Mouse (Mus musculus): ENCODE results near the gene Casc1. TPM values are rescaled to one million over a fixed set of nuclear protein-coding genes. Genes with fewer than 3 reads are reported as not detected.

The Casc1 gene
- total and polyA plus RNA-seq, 2 experiments from 2014 or later: 0.80 to 1.5 TPM

- WGBS: 78% methylated on average over 10 of the region's 10 CpGs
- no peaks in the 10 kb centered on the region for H3K27me3 ChIP-seq (ENCODE audit: insufficient read depth, low read length)
- no peaks in the 10 kb centered on the region for H3K4me1 ChIP-seq (ENCODE audit: insufficient read depth, low read length)
- no peak overlapping the region for H3K4me3 ChIP-seq (ENCODE audit: low read length)
- no peak overlapping the region for H3K27ac ChIP-seq
- TF ChIP-seq CTCF (IDR thresholded peaks at IDR 0.05; ENCODE audit: low read depth): no peak
- H3K9me3 ChIP-seq (ENCODE audit: low read length): no peaks in the 10 kb centered on the region
- H3K4me2 ChIP-seq (ENCODE audit: low read depth, low read length): no peak overlapping the region
- H3K36me3 ChIP-seq (ENCODE audit: insufficient read depth, low read length): no peaks in the 10 kb centered on the region
- H3K9ac ChIP-seq (replicated peaks; ENCODE audit: low read length): no peak overlapping the region
- ATAC-seq (no peak), DNase-seq (ENCODE audit: low spot score) (no peak)
These were observed 5.7 kb downstream of the Casc1 start for GRCm38 (mm10) chr6:145205142-145205541.

GRCm38 (mm10) chr6:145204440-145204839, 6.4 kb downstream of the Casc1 start:
- no peak for DNase-seq (ENCODE audit: low spot score)
- no peaks in the 10 kb centered on the region for H3K9me3 ChIP-seq (ENCODE audit: low read length)
- no peak for TF ChIP-seq CTCF (IDR thresholded peaks at IDR 0.05; ENCODE audit: low read depth)
- no peak overlapping the region for H3K27ac ChIP-seq
- no peak overlapping the region for H3K4me3 ChIP-seq (ENCODE audit: low read length)
- no peak overlapping the region for H3K4me2 ChIP-seq (ENCODE audit: low read depth, low read length)
- H3K36me3 ChIP-seq (ENCODE audit: insufficient read depth, low read length): no peaks in the 10 kb centered on the region
- WGBS: 93% methylated on average over 6 of the region's 6 CpGs
- H3K27me3 ChIP-seq (ENCODE audit: insufficient read depth, low read length): no peaks in the 10 kb centered on the region
- no peak for ATAC-seq
- no peak overlapping the region for H3K9ac ChIP-seq (replicated peaks; ENCODE audit: low read length)
- H3K4me1 ChIP-seq (ENCODE audit: insufficient read depth, low read length): no peaks in the 10 kb centered on the region

- ATAC-seq (no peak), DNase-seq (ENCODE audit: low spot score) (no peak)
- H3K4me2 ChIP-seq (ENCODE audit: low read depth, low read length): no peak overlapping the region
- 77% methylated on average over 13 of the region's 13 CpGs for WGBS
- H3K4me1 ChIP-seq (ENCODE audit: insufficient read depth, low read length): no peaks in the 10 kb centered on the region
- H3K4me3 ChIP-seq (ENCODE audit: low read length): no peak overlapping the region
- H3K9ac ChIP-seq (replicated peaks; ENCODE audit: low read length): no peak overlapping the region
- no peaks in the 10 kb centered on the region for H3K27me3 ChIP-seq (ENCODE audit: insufficient read depth, low read length)
- H3K36me3 ChIP-seq (ENCODE audit: insufficient read depth, low read length): no peaks in the 10 kb centered on the region
- no peak for TF ChIP-seq CTCF (IDR thresholded peaks at IDR 0.05; ENCODE audit: low read depth)
- H3K27ac ChIP-seq: no peak overlapping the region
- H3K9me3 ChIP-seq (ENCODE audit: low read length): no peaks in the 10 kb centered on the region
These were observed 8.2 kb downstream of the Casc1 start for GRCm38 (mm10) chr6:145202432-145203125.

- 93% methylated on average over 8 of the region's 8 CpGs for WGBS
- no peak for DNase-seq (ENCODE audit: low spot score)
These were observed 12.7 kb downstream of the Casc1 start for GRCm38 (mm10) chr6:145197949-145198686.

GRCm38 (mm10) chr6:145193446-145193845, 17.4 kb downstream of the Casc1 start:
- no peaks in the 10 kb centered on the region for H3K27me3 ChIP-seq (ENCODE audit: insufficient read depth, low read length)
- no peaks in the 10 kb centered on the region for H3K9me3 ChIP-seq (ENCODE audit: low read length)
- 82% methylated on average over 11 of the region's 11 CpGs for WGBS
- H3K4me2 ChIP-seq (ENCODE audit: low read depth, low read length): no peak overlapping the region
- no peak overlapping the region for H3K9ac ChIP-seq (replicated peaks; ENCODE audit: low read length)
- no peak overlapping the region for H3K27ac ChIP-seq
- DNase-seq (ENCODE audit: low spot score) (no peak), ATAC-seq (no peak)
- H3K36me3 ChIP-seq (ENCODE audit: insufficient read depth, low read length): no peaks in the 10 kb centered on the region
- no peak overlapping the region for H3K4me3 ChIP-seq (ENCODE audit: low read length)
- TF ChIP-seq CTCF (IDR thresholded peaks at IDR 0.05; ENCODE audit: low read depth): no peak
- H3K4me1 ChIP-seq (ENCODE audit: insufficient read depth, low read length): no peaks in the 10 kb centered on the region

More at GRCm38 (mm10) chr6:145197949-145198686, 12.7 kb downstream of the Casc1 start:
- no peak overlapping the region for H3K9ac ChIP-seq (replicated peaks; ENCODE audit: low read length)
- no peak overlapping the region for H3K27ac ChIP-seq
- H3K27me3 ChIP-seq (ENCODE audit: insufficient read depth, low read length): no peaks in the 10 kb centered on the region
- no peak for ATAC-seq
- no peaks in the 10 kb centered on the region for H3K36me3 ChIP-seq (ENCODE audit: insufficient read depth, low read length)
- H3K4me1 ChIP-seq (ENCODE audit: insufficient read depth, low read length): no peaks in the 10 kb centered on the region
- H3K4me2 ChIP-seq (ENCODE audit: low read depth, low read length): no peak overlapping the region
- no peak for TF ChIP-seq CTCF (IDR thresholded peaks at IDR 0.05; ENCODE audit: low read depth)
- H3K4me3 ChIP-seq (ENCODE audit: low read length): no peak overlapping the region
- no peaks in the 10 kb centered on the region for H3K9me3 ChIP-seq (ENCODE audit: low read length)

- no peaks in the 10 kb centered on the region for H3K36me3 ChIP-seq (ENCODE audit: insufficient read depth, low read length)
- DNase-seq (ENCODE audit: low spot score): no peak
- no peak for ATAC-seq
- WGBS: 85% methylated on average over 3 of the region's 3 CpGs
- no peak overlapping the region for H3K9ac ChIP-seq (replicated peaks; ENCODE audit: low read length)
- H3K4me2 ChIP-seq (ENCODE audit: low read depth, low read length): no peak overlapping the region
- H3K27me3 ChIP-seq (ENCODE audit: insufficient read depth, low read length): no peaks in the 10 kb centered on the region
- H3K9me3 ChIP-seq (ENCODE audit: low read length): no peaks in the 10 kb centered on the region
- H3K27ac ChIP-seq: no peak overlapping the region
- no peaks in the 10 kb centered on the region for H3K4me1 ChIP-seq (ENCODE audit: insufficient read depth, low read length)
- no peak for TF ChIP-seq CTCF (IDR thresholded peaks at IDR 0.05; ENCODE audit: low read depth)
- H3K4me3 ChIP-seq (ENCODE audit: low read length): no peak overlapping the region
These were observed 17.8 kb downstream of the Casc1 start for GRCm38 (mm10) chr6:145193038-145193437.

Data from hindbrain, postnatal 0 days (tissue).